Mouse (Mus musculus) skeletal muscle tissue, adult 2 months (tissue): ENCODE measurements around the gene Fam43b.

Experiments
- DNase-seq: peaks from one replicate; pipeline ENCODE4 v3.0.0-alpha.2; 2012; ENCODE audit warnings: low read depth, low spot score

Fam43b gene

DNA sequence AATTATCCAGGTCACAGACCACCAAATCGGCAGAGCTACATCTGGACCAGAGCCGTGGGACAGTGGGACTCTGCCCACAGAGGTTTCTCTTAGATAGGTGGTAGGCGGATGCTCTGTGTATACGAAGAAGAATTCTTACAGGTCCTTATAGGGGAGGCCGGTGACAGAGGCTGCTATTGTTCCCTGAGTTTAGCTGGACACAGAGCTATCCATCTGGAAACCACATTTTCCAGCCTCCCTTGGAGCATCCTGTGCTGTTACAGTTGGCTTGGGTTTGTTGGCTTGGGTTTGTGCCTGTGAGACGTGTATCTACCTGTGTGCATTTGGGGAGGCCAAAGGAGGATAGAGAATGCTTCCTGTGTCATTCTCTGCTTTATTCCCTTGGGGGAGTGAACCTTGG lies 43.6 kb downstream of the Fam43b start:
- DNase-seq, result no peak

DNA sequence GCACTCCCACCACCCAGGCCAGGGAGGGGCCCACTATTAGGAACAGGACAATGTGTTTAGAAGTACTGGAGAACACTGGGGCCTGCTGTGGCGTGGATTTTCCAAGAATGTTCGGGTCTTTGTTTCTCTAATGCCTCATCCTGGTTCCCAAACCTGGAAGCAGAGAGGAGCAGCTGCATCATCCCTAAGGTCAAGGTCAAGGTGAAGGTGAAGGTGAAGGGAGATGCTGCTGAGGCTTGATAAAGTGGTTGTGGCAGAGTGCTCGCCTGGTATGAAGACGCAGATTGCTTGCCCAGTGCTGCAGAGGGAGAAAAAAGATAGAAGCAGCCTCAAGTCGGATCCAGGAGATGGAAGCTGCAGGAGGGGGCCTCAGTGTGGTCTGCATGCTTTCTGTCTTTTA lies 44.5 kb downstream of the Fam43b start:
- no peak for DNase-seq

DNA sequence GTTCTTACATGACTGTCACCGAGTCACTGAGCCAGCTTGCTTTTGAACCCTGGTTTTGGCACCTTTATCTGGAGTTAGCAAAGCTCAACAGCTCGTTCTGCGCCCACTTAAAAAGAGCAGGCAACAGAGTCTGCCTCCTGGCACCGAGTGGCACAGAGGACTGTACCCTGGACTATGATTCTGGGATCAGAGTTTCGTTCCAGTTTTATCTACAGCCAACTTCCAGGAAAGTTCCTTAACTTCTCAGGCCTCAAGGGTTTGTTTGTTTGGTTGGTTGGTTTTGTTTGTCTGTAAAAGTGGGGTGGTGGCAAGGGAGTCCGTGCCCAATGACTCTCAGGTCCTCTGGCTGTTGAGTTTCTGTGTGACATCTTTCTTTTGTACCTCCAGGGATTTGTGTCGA lies 47.6 kb downstream of the Fam43b start:
- DNase-seq, result no peak

GRCm38 (mm10) chr4:138347280-138347679 lies 49.0 kb downstream of the Fam43b start:
- DNase-seq, result no peak

GRCm38 (mm10) chr4:138344891-138345545 lies 51.3 kb downstream of the Fam43b start:
- no peak for DNase-seq
